Mouse (Mus musculus): ENCODE measurements around the gene Tssc4. TPM values are rescaled to one million over a fixed set of nuclear protein-coding genes. Genes with fewer than 3 reads are reported as not detected.

The Tssc4 gene
- polyA plus RNA-seq, 1 experiment, result 18.2 TPM

DNA sequence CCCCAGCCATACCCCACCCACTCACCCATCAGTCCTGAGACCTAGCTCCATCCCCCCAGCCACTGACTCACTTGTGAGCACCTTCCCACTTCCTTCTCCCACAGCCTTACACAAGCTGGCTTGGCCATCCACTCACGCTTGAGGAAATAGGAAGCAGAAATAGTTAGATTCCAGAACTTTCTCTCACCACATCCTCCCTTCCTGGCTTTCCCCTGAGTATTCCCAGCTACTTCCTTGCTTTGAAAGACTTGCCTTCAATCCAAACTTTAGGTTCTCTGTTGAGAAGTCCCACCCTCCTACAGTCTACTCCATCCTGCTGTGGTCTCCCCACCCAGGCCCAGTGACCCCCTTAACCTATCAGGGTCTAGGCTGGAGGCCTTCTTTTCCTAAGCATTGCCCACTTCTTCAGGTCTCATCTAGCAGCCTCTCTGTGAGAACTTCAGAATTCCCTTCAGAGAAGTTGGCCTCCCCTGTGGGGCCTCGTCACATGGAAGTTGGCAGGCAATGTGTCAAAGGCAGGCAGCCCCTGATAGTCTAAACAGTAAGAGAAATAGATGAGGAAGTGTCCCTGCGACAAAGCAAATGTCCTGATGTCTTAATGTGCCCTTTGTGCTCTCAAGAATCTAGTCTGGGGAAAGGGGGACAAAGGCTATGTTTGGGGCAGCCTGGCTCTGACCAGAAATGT is 27.8 kb upstream of the Tssc4 start:
- Histone ChIP-seq H3K9me3 (replicated peaks; ENCODE audit: control insufficient read depth, insufficient read depth, low read length, poor library complexity, severe bottlenecking) (no peaks in the 10 kb centered on the region), H3K9ac (ENCODE audit: low read depth, poor library complexity, severe bottlenecking) (no peak overlapping the region), H3K27ac (ENCODE audit: insufficient read depth, low read length) (no peak overlapping the region), H3K36me3 (ENCODE audit: control insufficient read depth, insufficient read depth, low read length, poor library complexity, severe bottlenecking) (no peaks in the 10 kb centered on the region), H3K4me1 (ENCODE audit: control insufficient read depth, insufficient read depth, low read length) (no peaks in the 10 kb centered on the region), H3K4me3 (ENCODE audit: low read depth, low read length) (no peak overlapping the region), H3K27me3 (ENCODE audit: control insufficient read depth, insufficient read depth, low read length, poor library complexity, severe bottlenecking) (no peaks in the 10 kb centered on the region)
- TF ChIP-seq CTCF (IDR thresholded peaks at IDR 0.05; ENCODE audit: low read depth, low read length) (no peak), POLR2A (IDR thresholded peaks at IDR 0.05; ENCODE audit: insufficient read depth, low read length) (no peak), EP300 (IDR thresholded peaks at IDR 0.05; ENCODE audit: insufficient read depth, low read depth, low read length) (no peak)

- Histone ChIP-seq H3K4me1 (ENCODE audit: control insufficient read depth, insufficient read depth, low read length) (no peaks in the 10 kb centered on the region), H3K4me3 (ENCODE audit: low read depth, low read length) (no peak overlapping the region), H3K27ac (ENCODE audit: insufficient read depth, low read length) (no peak overlapping the region), H3K36me3 (ENCODE audit: control insufficient read depth, insufficient read depth, low read length, poor library complexity, severe bottlenecking) (no peaks in the 10 kb centered on the region), H3K27me3 (ENCODE audit: control insufficient read depth, insufficient read depth, low read length, poor library complexity, severe bottlenecking) (no peaks in the 10 kb centered on the region), H3K9me3 (replicated peaks; ENCODE audit: control insufficient read depth, insufficient read depth, low read length, poor library complexity, severe bottlenecking) (no peaks in the 10 kb centered on the region), H3K9ac (ENCODE audit: low read depth, poor library complexity, severe bottlenecking) (no peak overlapping the region)
- TF ChIP-seq POLR2A (IDR thresholded peaks at IDR 0.05; ENCODE audit: insufficient read depth, low read length) (no peak), EP300 (IDR thresholded peaks at IDR 0.05; ENCODE audit: insufficient read depth, low read depth, low read length) (no peak), CTCF (IDR thresholded peaks at IDR 0.05; ENCODE audit: low read depth, low read length) (no peak)
These were observed 27.0 kb upstream of the Tssc4 start for GRCm38 (mm10) chr7:143042089-143042488.

DNA sequence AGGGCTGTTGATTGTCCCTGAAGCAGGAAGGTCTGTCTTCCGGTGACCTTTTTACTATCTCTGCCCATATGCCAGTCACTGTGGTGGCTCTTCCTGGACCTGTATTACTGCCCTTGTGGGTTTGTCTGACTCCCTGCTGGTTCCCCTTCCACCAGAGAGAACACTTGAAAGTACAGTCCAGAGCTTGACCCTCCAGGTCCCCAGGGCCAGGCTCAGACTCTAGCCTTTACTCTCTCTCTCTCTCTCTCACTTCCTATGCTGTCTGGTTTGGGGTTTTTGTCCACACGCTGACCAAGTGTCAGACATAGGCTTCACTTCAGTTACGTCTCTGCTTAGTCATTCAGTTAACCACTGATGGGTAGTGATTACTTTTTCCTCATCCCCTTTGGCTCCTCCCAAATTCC is 26.1 kb upstream of the Tssc4 start:
- Histone ChIP-seq H3K9me3 (replicated peaks; ENCODE audit: control insufficient read depth, insufficient read depth, low read length, poor library complexity, severe bottlenecking) (no peaks in the 10 kb centered on the region), H3K27me3 (ENCODE audit: control insufficient read depth, insufficient read depth, low read length, poor library complexity, severe bottlenecking) (no peaks in the 10 kb centered on the region), H3K27ac (ENCODE audit: insufficient read depth, low read length) (no peak overlapping the region), H3K4me1 (ENCODE audit: control insufficient read depth, insufficient read depth, low read length) (no peaks in the 10 kb centered on the region), H3K4me3 (ENCODE audit: low read depth, low read length) (no peak overlapping the region), H3K9ac (ENCODE audit: low read depth, poor library complexity, severe bottlenecking) (no peak overlapping the region), H3K36me3 (ENCODE audit: control insufficient read depth, insufficient read depth, low read length, poor library complexity, severe bottlenecking) (no peaks in the 10 kb centered on the region)
- no peak for TF ChIP-seq EP300 (IDR thresholded peaks at IDR 0.05; ENCODE audit: insufficient read depth, low read depth, low read length)
- TF ChIP-seq POLR2A (IDR thresholded peaks at IDR 0.05; ENCODE audit: insufficient read depth, low read length), result no peak
- no peak for TF ChIP-seq CTCF (IDR thresholded peaks at IDR 0.05; ENCODE audit: low read depth, low read length)

DNA sequence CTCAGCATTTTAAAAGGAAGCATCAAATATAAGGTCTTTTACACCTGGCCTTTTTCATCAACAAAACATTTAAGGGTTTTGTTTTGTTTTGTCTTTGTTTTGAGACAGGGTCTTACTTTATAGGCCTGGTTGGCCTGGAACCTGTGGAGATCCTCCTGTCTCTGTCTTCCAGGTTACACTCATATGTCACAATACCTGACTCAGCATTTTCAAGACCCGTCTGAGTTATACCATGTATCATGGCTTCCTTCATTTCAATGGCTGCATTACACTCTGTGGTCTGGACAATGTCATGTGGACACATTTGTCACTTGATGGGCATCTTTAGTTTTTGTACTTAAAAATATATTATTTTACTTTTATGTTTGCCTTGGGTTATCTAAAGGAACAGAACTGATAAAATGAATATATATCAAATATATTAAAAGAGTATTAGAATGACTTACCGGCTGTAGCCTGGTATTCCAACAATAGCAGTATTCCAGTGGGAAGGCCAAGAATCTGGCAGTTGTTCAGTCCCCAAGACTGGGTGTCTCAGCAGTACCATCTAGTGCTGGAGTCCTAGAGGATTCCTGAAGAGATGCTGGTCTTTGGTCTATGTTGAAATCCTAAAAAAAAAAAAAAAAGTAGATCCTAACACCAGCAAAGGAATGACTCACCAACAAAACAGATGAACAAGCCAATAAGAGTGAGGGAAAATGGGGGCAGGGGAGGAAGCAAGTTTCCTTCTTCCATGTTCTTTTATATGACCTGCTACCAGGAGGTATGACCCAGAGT is 24.8 kb upstream of the Tssc4 start:
- Histone ChIP-seq H3K27me3 (ENCODE audit: control insufficient read depth, insufficient read depth, low read length, poor library complexity, severe bottlenecking) (no peaks in the 10 kb centered on the region), H3K9ac (ENCODE audit: low read depth, poor library complexity, severe bottlenecking) (no peak overlapping the region), H3K4me1 (ENCODE audit: control insufficient read depth, insufficient read depth, low read length) (no peaks in the 10 kb centered on the region), H3K27ac (ENCODE audit: insufficient read depth, low read length) (no peak overlapping the region), H3K4me3 (ENCODE audit: low read depth, low read length) (no peak overlapping the region), H3K36me3 (ENCODE audit: control insufficient read depth, insufficient read depth, low read length, poor library complexity, severe bottlenecking) (no peaks in the 10 kb centered on the region), H3K9me3 (replicated peaks; ENCODE audit: control insufficient read depth, insufficient read depth, low read length, poor library complexity, severe bottlenecking) (no peaks in the 10 kb centered on the region)
- no peak for TF ChIP-seq POLR2A (IDR thresholded peaks at IDR 0.05; ENCODE audit: insufficient read depth, low read length)

DNA sequence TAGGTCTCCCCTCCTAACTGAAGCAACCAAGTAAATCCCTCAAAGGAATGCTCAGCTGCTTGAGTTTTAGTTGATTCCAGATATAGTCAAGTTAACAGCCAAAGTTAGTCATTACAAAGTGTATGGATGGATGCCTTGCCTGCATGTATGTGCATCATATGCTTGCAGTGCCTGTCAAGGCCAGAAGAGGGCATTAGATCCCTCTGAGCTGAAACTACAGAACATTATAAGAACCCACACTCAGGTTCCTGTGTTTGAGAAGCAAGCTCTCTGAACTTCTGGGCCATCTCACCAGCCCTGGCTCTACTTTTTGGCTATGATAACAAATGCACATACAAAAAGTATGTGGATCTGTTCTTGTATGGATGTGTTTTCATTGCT is 24.2 kb upstream of the Tssc4 start:
- H3K36me3 ChIP-seq (ENCODE audit: control insufficient read depth, insufficient read depth, low read length, poor library complexity, severe bottlenecking), result no peaks in the 10 kb centered on the region

DNA sequence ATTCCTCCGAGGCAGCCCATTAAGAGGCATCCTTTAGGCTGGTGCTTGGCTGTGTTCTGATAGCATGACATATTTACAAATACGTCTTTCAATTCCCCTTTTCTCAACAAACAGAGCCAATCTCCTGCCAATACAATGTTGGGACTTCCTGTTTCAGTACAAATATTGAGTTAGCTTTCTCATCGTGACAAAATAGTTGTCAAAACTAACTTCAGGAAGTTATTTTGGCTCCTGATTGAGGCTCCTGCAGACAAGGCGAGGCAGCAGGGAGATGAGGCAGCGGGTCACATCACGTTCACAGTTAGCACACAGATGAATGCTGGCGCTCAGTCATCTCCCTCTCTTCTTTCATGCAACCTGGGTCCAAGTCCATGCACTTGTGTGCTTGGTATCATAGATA is 22.7 kb upstream of the Tssc4 start:
- no peak overlapping the region for H3K4me3 ChIP-seq (ENCODE audit: low read depth, low read length)
- H3K9ac ChIP-seq (ENCODE audit: low read depth, poor library complexity, severe bottlenecking), result no peak overlapping the region
- H3K9me3 ChIP-seq (replicated peaks; ENCODE audit: control insufficient read depth, insufficient read depth, low read length, poor library complexity, severe bottlenecking), result no peaks in the 10 kb centered on the region
- TF ChIP-seq EP300 (IDR thresholded peaks at IDR 0.05; ENCODE audit: insufficient read depth, low read depth, low read length) (no peak), CTCF (IDR thresholded peaks at IDR 0.05; ENCODE audit: low read depth, low read length) (no peak), POLR2A (IDR thresholded peaks at IDR 0.05; ENCODE audit: insufficient read depth, low read length) (no peak)
- H3K36me3 ChIP-seq (ENCODE audit: control insufficient read depth, insufficient read depth, low read length, poor library complexity, severe bottlenecking), result no peaks in the 10 kb centered on the region
- no peaks in the 10 kb centered on the region for H3K27me3 ChIP-seq (ENCODE audit: control insufficient read depth, insufficient read depth, low read length, poor library complexity, severe bottlenecking)
- no peak overlapping the region for H3K27ac ChIP-seq (ENCODE audit: insufficient read depth, low read length)
- no peaks in the 10 kb centered on the region for H3K4me1 ChIP-seq (ENCODE audit: control insufficient read depth, insufficient read depth, low read length)

More for the DNA sequence above, 24.2 kb upstream of the Tssc4 start:
- no peak for TF ChIP-seq CTCF (IDR thresholded peaks at IDR 0.05; ENCODE audit: low read depth, low read length)
- TF ChIP-seq EP300 (IDR thresholded peaks at IDR 0.05; ENCODE audit: insufficient read depth, low read depth, low read length), result no peak
- TF ChIP-seq POLR2A (IDR thresholded peaks at IDR 0.05; ENCODE audit: insufficient read depth, low read length), result no peak
- no peak overlapping the region for H3K9ac ChIP-seq (ENCODE audit: low read depth, poor library complexity, severe bottlenecking)
- no peaks in the 10 kb centered on the region for H3K27me3 ChIP-seq (ENCODE audit: control insufficient read depth, insufficient read depth, low read length, poor library complexity, severe bottlenecking)
- no peaks in the 10 kb centered on the region for H3K9me3 ChIP-seq (replicated peaks; ENCODE audit: control insufficient read depth, insufficient read depth, low read length, poor library complexity, severe bottlenecking)
- H3K4me3 ChIP-seq (ENCODE audit: low read depth, low read length), result no peak overlapping the region
- no peaks in the 10 kb centered on the region for H3K4me1 ChIP-seq (ENCODE audit: control insufficient read depth, insufficient read depth, low read length)
- H3K27ac ChIP-seq (ENCODE audit: insufficient read depth, low read length), result no peak overlapping the region

All from ES-Bruce4 (cell line).